Mouse (Mus musculus) adrenal gland, adult 10 weeks (tissue): ENCODE data around the gene Gm527. TPM values are rescaled to one million over a fixed set of nuclear protein-coding genes. Genes with fewer than 3 reads are reported as not detected.

Experiments used
- polyA plus RNA-seq: library from polyadenylated mRNA; stranded (reverse); fragments of 350-450 nt; fragmentation: Illumina TruSeq; extraction: RNeasy Lipid Tissue Mini Kit (QIAGEN cat#74804); gene quantifications from one replicate; pipeline ENCODE4 v1.2.3, GENCODE M21; 2014; ENCODE audit warnings: low read depth, low replicate concordance

The Gm527 gene
- 26.1 TPM for polyA plus RNA-seq

GRCm38 (mm10) chr12:64917578-64918471 is at the start of gene Gm527:
Gm527 (plus strand) TSS chr12:64917906.

GRCm38 (mm10) chr12:64965124-64966026 is 47.7 kb downstream of the Gm527 start, which contains the start of the genes Klhl28 and Togaram1:
Klhl28 (minus strand) TSS chr12:64965534.
Togaram1 (plus strand) TSS chr12:64965804.

Other genes starting within 250 kb of the Gm527 start
- 31.7 TPM for gene Klhl28, start 47.6 kb downstream of the Gm527 start, polyA plus RNA-seq
- 136 TPM for gene Togaram1, start 47.9 kb downstream of the Gm527 start, polyA plus RNA-seq
- 117 TPM for gene Prpf39, start 118.4 kb downstream of the Gm527 start, polyA plus RNA-seq
- 663 TPM for gene Fkbp3, start 156.1 kb downstream of the Gm527 start, polyA plus RNA-seq
- gene Fancm, start 157.7 kb downstream of the Gm527 start, polyA plus RNA-seq: 14.3 TPM